Mouse (Mus musculus): ENCODE data around the gene 4930430F08Rik. TPM values are rescaled to one million over a fixed set of nuclear protein-coding genes. Genes with fewer than 3 reads are reported as not detected.

The 4930430F08Rik gene
- 10 to 100 TPM in 1 of 2 experiments, 1 to 10 TPM in 1; 5.4 to 11.7 TPM for total RNA-seq (2023)

DNA sequence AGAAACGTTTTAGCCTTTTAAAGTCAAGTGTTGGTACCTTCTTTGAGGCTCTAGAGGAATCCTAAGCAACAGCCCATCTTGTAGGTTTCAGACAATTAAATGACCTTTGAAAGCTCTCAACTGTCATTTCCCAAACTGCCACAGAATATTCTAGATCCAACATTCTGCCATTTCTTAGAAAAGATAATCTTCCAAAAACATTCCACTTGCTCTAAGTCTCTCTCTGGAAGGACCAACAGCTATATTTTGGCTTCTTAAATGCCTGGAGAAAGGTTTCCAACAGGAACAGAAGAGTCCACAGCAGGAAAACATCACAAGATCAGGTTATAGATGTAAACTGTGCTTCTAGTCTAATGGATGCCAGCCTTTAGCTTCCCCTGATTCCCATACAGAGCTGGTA, at the start of gene 4930430F08Rik, which contains the start of gene 1700017N19Rik:
4930430F08Rik (minus strand) TSS at position 101 of the 400 bp plus-strand sequence.
1700017N19Rik (plus strand) TSS at position 162 of the 400 bp plus-strand sequence.

Other genes starting within 250 kb of the 4930430F08Rik start
- gene Gm4302, start 249.6 kb downstream of the 4930430F08Rik start, total RNA-seq (2023), result not detected
- not detected for gene Gm4303, start 244.5 kb downstream of the 4930430F08Rik start, total RNA-seq (2023)
- not detected for gene Gm4305, start 239.3 kb downstream of the 4930430F08Rik start, total RNA-seq (2023)
- gene Gm4307, start 229.1 kb downstream of the 4930430F08Rik start, total RNA-seq (2023), result not detected
- gene Gm4312, start 207.9 kb downstream of the 4930430F08Rik start, total RNA-seq (2023), result not detected
- 1 to 10 TPM; 1.3 to 2.0 TPM for gene Tmtc3, start 103.1 kb downstream of the 4930430F08Rik start, total RNA-seq (2023)
- 1 to 10 TPM; 1.9 to 3.6 TPM for gene Cep290, start 102.9 kb downstream of the 4930430F08Rik start, total RNA-seq (2023)
- gene 1700017N19Rik, start 61 bp upstream of the 4930430F08Rik start, total RNA-seq (2023), result not detected

All from B cell, adult 67 days (primary cell).